Mouse (Mus musculus) layer of hippocampus, adult 8-10 months (tissue): Measurements from ENCODE around the gene Hepacam2. TPM values are rescaled to one million over a fixed set of nuclear protein-coding genes. Genes with fewer than 3 reads are reported as not detected.
"Not testable (repeated sequence)": the region's sequence is repeated elsewhere in the genome, so short reads cannot be mapped to it uniquely, and the experiment has no call there.

Experiments used
- DNase-seq, 2 experiments: peaks; one replicate each; pipeline ENCODE4 v3.0.0; 2022; ENCODE audit warnings: low spot score in 2 of 2
- total RNA-seq, 4 experiments: library from RNA; stranded (reverse); gene quantifications; 2 replicates each; pipeline ENCODE4 v1.2.4; 2022

Gene Hepacam2
- under 1 TPM; 0.19 to 0.73 (median 0.36) TPM for total RNA-seq

DNA sequence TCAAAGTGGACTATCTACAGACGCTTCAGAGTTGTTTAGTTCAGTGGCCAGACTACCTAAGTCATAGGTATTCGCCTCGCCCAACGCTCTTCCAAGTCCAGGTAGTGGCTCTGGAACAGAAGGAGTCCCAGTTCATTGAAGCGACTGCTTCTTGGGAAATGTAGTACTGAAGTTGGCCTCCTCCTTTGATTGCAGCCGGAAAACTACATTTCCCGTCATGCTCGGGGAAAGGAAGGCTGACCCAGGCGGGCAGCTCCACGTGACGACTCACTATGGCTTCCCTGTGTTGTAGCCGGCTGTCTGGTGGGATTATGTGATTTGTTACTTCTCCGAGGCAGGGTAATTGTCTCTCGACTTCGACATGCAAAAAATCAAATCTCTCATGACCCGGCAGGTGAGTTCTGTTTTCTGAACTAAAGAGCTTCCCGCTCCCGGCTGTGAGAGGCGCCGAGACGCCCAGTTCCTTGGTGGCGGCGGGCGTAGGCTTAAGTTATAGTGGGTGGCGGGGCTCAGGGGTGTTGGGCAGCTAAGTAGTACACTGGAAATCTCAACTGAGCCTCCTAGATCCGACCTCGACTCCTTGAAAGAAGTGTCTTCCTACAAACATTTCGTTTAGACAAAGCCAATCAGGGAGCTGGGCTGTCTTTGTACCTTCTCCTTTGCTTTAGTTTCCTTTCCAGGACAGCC is at the start of gene Hepacam2, which contains the start of gene Vps50:
Gene Hepacam2, minus strand, starts transcription at position 137 of the 687 bp plus-strand sequence.
Gene Vps50, plus strand, starts transcription at position 221 of the 687 bp plus-strand sequence.
- peak; percentile 89 to 94 for DNase-seq

DNA sequence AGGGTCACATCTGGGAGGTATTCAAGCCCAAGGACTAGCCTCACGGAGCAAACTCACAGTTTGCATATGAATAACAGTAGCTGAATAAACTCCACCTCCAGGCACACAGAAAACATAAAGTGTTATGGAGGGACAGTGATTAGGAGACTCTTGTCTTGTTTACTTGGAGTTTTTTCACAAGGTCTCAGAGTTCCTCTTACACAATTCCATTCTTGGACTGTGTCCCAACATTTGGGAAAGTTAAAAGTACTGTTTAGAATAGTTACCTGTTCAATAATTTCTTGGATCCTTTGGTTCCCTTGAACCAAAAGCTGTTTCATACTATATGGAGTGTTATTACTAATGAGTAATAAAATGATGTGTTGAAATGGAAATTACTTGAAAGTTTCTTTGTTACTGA is 46.9 kb upstream of the Hepacam2 start:
- DNase-seq = no peak

DNA sequence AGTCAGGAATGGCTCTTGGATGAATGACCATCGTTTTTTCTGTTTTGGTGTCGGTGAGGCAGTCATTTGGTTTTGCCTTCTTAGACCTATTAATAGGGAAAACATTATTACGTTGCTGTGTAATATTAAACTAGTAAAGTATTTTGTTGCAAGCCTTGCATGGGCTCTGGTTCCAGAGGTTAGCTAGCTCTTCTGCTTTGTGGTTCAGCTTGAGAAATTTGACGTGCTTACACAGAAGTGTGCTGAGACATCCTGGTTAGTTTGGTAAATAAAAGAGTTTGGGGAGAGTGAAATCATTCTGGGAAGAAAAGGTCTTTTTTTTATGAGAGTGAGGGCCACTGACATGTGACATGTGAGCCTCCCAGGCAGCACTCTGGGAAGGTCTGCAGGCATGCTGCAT is 45.8 kb upstream of the Hepacam2 start:
- DNase-seq = no peak

DNA sequence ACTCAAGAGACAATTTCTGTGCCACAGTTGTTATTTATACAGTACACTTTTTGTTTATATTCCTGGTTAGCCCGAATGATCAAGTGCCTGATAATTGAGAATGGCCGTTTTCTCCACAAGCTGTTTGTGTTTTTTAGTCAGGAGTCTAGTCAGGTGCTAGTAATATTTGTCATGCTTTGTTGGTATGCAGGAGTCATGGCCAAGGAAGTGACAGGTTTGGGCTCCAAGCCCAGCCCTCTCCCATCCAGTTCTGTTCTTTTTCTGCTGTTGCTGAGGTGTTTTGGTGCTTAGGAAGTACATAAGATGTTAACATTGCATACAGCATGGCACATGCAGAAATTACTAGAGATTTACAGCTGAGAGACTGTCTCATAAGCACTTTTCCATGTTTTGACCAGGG is 41.4 kb upstream of the Hepacam2 start:
- no peak for DNase-seq

- no peak for DNase-seq
Observed at GRCm38 (mm10) chr6:3536048-3536447, 38.0 kb upstream of the Hepacam2 start.

DNA sequence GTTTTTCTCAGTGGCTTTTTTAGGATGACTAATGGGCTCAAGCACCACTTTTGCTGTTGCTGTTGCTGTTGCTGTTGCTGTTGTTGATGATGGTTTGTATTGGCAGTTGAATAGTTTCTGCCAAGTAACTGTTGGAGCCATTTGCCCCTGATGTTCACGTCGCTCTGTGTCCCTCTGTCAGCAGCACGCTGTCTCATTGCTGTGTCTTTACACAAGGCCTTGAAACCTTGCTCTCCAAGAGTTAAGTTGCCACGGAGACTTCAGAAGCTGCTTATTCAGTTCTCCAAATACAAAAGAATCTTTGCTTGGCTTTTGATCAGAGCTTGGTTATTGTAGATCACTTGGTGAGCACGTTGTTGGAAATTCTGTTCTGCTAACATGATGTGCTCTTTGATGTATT is 33.3 kb upstream of the Hepacam2 start:
- DNase-seq = no peak

DNA sequence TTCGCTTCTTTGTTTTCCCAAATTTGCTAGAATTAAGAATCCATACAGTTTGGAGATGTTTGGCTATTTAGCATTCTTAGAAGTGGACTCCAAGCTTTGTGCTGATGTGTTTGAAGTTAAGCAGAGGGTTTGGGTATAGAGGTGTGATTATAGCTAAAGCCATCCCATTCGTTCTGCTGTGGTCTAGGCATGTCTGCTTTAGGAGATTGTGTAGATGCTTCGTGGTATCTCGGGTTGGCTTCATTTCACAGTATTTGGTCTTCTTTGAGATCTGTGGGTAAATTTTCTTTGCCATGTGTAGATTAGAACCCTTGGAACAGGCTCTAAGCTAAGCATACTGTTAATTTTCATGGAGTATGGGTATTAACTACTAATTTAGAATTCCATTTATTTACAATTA is 30.1 kb upstream of the Hepacam2 start:
- no peak for DNase-seq

GRCm38 (mm10) chr6:3512611-3513010 is 14.5 kb upstream of the Hepacam2 start:
- peak; percentile 19 to 39 for DNase-seq

- DNase-seq = no peak
Observed at GRCm38 (mm10) chr6:3511612-3512011, 13.5 kb upstream of the Hepacam2 start.

DNA sequence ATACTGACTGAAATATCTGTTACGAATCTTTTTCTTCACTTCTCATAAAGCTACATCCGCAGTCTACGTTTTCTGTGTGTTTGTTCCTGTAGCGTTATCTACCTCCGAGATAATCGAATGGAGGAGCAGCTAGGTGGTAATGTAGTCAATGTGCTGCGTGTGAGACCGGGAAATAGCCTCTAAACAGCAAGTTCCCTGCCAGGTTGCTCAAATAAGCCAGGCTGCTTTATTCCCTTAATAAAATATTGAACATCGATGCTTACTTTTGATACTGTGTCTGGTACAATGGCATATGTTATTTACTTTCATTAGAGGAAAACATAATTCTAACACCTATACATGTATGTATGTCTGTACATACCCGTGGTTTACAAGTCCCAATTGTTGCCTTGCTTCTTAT is 13.0 kb upstream of the Hepacam2 start:
- no peak for DNase-seq

DNA sequence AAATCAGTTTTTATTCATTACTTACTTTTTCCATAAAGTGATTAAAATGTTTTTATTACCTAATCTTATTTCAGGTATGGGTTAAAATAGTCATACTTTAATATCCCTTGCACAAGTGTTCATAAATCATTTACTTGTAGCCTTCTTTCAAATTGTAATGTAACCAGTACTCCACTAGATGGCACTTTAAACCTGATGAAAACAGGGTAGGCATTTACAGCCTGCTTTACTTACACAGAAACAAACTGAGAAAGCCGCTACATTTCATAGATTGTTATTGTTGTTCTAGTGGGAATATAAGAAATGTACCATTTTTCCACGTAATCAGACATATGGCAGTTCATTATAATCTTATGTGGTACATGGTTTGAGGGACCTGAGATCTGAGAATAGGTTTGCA is 11.7 kb upstream of the Hepacam2 start:
- DNase-seq = no peak

DNA sequence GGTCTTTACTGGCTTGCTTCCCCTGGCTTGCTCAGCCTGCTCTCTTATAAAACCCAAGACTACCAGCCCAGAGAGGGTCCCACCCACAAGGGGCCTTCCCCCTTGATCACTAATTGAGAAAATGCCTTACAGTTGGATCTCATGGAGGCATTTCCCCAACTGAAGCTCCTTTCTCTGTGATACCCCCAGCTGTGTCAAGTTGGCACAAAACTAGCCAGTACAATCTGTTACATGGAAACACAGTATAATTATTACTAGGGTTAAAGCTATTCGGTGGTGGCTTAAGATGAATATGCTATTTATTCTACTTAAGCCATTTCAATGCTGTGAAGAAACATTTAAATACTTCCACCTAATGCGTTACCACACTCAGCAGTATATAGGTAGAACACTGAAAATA is 10.1 kb upstream of the Hepacam2 start:
- not testable (repeated sequence) for DNase-seq

- no peak for DNase-seq
Observed at GRCm38 (mm10) chr6:3507078-3507477, 9.0 kb upstream of the Hepacam2 start.

- DNase-seq = no peak
Observed at GRCm38 (mm10) chr6:3505289-3505688, 7.2 kb upstream of the Hepacam2 start.

DNA sequence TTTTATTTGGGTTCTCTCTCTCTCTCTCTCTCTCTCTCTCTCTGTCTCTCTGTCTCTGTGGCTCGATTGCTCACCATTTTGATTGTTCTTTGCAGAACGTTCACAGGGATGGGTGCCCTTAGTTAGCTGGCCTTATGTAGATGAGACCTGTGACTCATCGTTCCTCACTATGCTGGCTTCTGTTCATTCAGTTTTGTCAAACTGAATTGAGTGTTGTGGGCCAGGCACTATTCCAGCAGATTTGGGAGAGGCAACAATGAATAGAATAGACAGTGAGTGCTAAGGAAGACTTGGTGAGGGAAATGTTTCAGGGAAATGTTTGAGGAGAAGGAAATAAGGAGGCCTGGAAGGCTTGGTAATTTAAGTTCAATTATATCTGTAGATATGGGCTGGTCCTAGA is 2.2 kb upstream of the Hepacam2 start:
- DNase-seq = no peak

GRCm38 (mm10) chr6:3496210-3496609 is 1.9 kb downstream of the Hepacam2 start:
- no peak for DNase-seq

DNA sequence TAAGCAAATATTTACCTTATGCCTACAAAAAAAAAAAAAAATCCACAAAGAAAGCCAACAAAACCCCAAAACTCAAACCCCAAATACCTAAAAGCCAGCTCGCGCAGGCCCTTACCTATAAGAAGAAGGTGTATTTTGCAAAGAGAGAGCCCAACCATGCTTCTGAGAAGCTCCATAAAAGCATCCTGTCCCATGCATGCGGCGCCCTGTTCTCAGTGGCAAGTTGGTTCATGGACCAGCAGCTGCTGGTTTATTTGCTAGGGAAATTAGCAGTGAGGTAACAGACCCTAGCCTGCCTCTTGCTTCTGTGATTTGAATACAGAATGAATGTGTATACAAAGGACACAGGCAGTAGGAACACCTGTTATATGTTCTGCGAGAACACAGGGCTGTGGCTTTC is 3.8 kb downstream of the Hepacam2 start:
- DNase-seq = no peak

- DNase-seq = no peak
Observed at GRCm38 (mm10) chr6:3487355-3487754, 10.7 kb downstream of the Hepacam2 start.

DNA sequence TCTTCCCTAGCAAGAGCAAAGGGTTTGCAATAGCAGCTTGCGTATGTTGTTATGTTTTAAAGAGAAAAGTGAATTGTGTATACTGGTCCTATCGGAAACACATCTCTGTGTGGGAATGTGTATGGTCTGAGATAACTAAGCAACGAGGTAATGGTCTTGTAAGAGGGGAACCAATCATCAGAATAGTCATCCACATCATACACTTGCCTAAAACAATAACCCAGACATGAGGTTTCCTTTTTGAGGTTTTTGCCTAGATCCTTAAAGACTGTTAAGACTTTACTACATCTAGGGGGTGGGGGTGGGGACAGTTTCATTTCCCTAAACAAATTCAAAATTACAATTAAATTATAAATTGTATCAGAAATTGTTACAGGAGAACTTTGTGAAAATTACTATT is 13.0 kb downstream of the Hepacam2 start:
- no peak for DNase-seq

DNA sequence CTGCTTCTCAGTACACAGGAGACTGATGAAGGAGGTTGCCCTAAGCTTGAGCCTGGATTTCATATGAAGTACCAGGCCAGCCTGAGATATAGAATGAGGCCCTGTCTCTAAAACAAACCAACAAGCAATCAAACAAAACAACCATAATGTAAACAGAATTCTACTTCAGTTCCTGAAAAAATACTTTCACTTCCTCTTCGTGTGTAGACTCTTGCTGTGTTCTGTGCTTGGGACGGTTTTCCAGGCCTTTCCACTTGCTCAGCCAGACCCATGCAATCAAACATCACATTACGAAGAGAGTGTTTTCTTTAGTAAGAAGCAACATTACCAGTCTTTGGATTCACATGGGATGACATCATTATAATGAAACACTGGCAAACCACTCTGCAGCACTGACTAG is 16.4 kb downstream of the Hepacam2 start:
- no peak for DNase-seq

DNA sequence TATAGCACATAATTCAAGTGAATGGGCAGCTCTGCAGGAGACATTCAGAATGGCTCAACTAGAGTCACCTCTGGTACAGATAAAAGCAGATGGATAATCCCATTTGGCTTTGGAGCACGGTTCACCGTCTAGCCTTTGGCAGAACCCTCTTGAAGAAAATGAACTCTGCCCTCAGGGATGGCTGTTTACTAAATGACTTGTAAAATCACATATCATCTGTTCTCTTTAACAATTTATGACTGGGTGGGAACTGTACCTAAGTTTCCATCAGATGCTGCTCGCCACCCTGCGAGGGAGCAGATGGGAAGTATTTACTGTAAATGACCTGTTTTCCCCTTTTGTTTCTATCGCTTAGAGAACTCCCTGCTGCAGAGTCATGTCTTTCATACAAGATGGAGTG is 18.2 kb downstream of the Hepacam2 start:
- no peak for DNase-seq

DNA sequence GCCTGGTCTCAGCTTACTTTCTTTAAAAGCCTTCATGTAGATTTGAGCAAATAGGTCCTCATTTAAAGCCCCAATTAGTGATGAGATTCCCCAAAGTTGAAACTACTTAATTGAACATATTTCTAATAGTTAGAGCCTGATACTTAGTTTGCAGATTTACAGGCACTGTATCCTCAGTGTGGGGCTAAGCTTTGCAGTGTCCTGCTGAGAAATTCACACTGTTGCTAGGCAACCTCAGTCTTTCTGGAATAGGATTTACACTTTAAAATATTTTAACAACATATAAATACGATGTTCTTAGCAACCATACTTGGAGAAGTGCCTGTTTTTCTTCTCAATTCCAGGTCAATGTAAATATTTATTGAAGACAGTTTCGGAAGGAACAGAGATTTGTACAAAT is 21.8 kb downstream of the Hepacam2 start:
- no peak for DNase-seq

- no peak for DNase-seq
Observed at GRCm38 (mm10) chr6:3470706-3471105, 27.4 kb downstream of the Hepacam2 start.

GRCm38 (mm10) chr6:3468627-3469026 is 29.5 kb downstream of the Hepacam2 start:
- no peak for DNase-seq
